Comparison of ENCODE assay signal across 8 mouse cellular contexts in genomic region chr19:46507806-46508205, GRCm38 (mm10). TPM values are rescaled to one million over a fixed set of nuclear protein-coding genes. Genes with fewer than 3 reads are reported as not detected.
A peak's percentile ranks its signal among the peaks of the same experiment; 100 is the strongest.
DNase-seq lines count a peak whose midpoint lies in the region; ATAC-seq lines count a peak whose summit lies in the region.

No protein-coding gene starts in this region.

- no peaks in the 10 kb centered on the region for H3K27me3 ChIP-seq in heart, embryonic 16.5 days (ENCODE audit: control insufficient read depth, insufficient read depth, low read length)
- no peaks in the 10 kb centered on the region for H3K27me3 ChIP-seq in forebrain, embryonic 11.5 days (ENCODE audit: control insufficient read depth, insufficient read depth, low read length)
- H3K27me3 ChIP-seq in midbrain, embryonic 16.5 days (ENCODE audit: control insufficient read depth, insufficient read depth, low read depth, low read length) = no peaks in the 10 kb centered on the region

- ATAC-seq in heart, embryonic 16.5 days (replicated peaks; ENCODE audit: extremely low read depth, insufficient read depth, low FRiP score) = no peak
- no peak for ATAC-seq in forebrain, embryonic 11.5 days (replicated peaks; ENCODE audit: low FRiP score)
- ATAC-seq in midbrain, embryonic 16.5 days = no peak

- WGBS in heart, embryonic 16.5 days = 68% methylated on average over 1 of the region's 1 CpGs
- WGBS in forebrain, embryonic 11.5 days = 93% methylated on average over 1 of the region's 1 CpGs
- WGBS in midbrain, embryonic 16.5 days = 76% methylated on average over 1 of the region's 1 CpGs

- peaks cover 16% of the 10 kb centered on the region for H3K36me3 ChIP-seq in heart, embryonic 16.5 days (ENCODE audit: control insufficient read depth, insufficient read depth)
- peaks cover 5% of the 10 kb centered on the region for H3K36me3 ChIP-seq in forebrain, embryonic 11.5 days (ENCODE audit: control insufficient read depth, insufficient read depth, low read length)
- H3K36me3 ChIP-seq in midbrain, embryonic 16.5 days (ENCODE audit: control insufficient read depth, insufficient read depth, low read length) = peaks cover 7% of the 10 kb centered on the region

- H3K9ac ChIP-seq in heart, embryonic 16.5 days (ENCODE audit: low read length) = peak overlapping the region; percentile 35
- H3K9ac ChIP-seq in forebrain, embryonic 11.5 days (ENCODE audit: low read length) = peak overlapping the region; percentile 39; the same call in 1 of the 2 replicates
- H3K9ac ChIP-seq in midbrain, embryonic 16.5 days (ENCODE audit: low read depth, low read length) = peak overlapping the region; percentile 56; the same call in 1 of the 2 replicates

- 0 out of 2 replicates have a peak overlapping the region, but pooled peaks have one; percentile 25 for H3K27ac ChIP-seq in heart, embryonic 16.5 days (ENCODE audit: low read length)
- H3K27ac ChIP-seq in forebrain, embryonic 11.5 days (ENCODE audit: low read depth, low read length) = peak overlapping the region; percentile 82; the same call in 1 of the 2 replicates
- peak overlapping the region; percentile 81 for H3K27ac ChIP-seq in midbrain, embryonic 16.5 days (ENCODE audit: low read length)

- no peaks in the 10 kb centered on the region for H3K9me3 ChIP-seq in heart, embryonic 16.5 days (replicated peaks; ENCODE audit: control insufficient read depth, low read length)
- H3K9me3 ChIP-seq in forebrain, embryonic 11.5 days (ENCODE audit: control insufficient read depth, low read length) = no peaks in the 10 kb centered on the region
- H3K9me3 ChIP-seq in midbrain, embryonic 16.5 days (replicated peaks; ENCODE audit: control insufficient read depth, low read length, poor library complexity, severe bottlenecking) = no peaks in the 10 kb centered on the region

- H3K4me2 ChIP-seq in heart, embryonic 16.5 days (ENCODE audit: low read depth, low read length) = no peak overlapping the region
- H3K4me2 ChIP-seq in forebrain, embryonic 11.5 days (ENCODE audit: low read depth, low read length, severe bottlenecking) = peak overlapping the region; percentile 31
- peak overlapping the region; percentile 89 for H3K4me2 ChIP-seq in midbrain, embryonic 16.5 days (ENCODE audit: low read length)

- H3K4me1 ChIP-seq in heart, embryonic 16.5 days (ENCODE audit: control insufficient read depth, insufficient read depth, low read length) = peaks cover 65% of the 10 kb centered on the region
- peaks cover 38% of the 10 kb centered on the region for H3K4me1 ChIP-seq in forebrain, embryonic 11.5 days (replicated peaks; ENCODE audit: control insufficient read depth, insufficient read depth, low read length)
- peaks cover 61% of the 10 kb centered on the region for H3K4me1 ChIP-seq in midbrain, embryonic 16.5 days (ENCODE audit: control insufficient read depth, insufficient read depth, low read length)

- no peak overlapping the region for H3K4me3 ChIP-seq in heart, embryonic 16.5 days (ENCODE audit: low read length)
- no peak overlapping the region for H3K4me3 ChIP-seq in forebrain, embryonic 11.5 days (ENCODE audit: low read depth, low read length)
- peak overlapping the region; percentile 19; the same call in 1 of the 2 replicates for H3K4me3 ChIP-seq in midbrain, embryonic 16.5 days (ENCODE audit: low read depth, low read length)

- DNase-seq in heart, adult 9 months (ENCODE audit: low spot score in 2 of 2) = no peak
- no peak for DNase-seq in forebrain, embryonic 11.5 days (ENCODE audit: low spot score)
- DNase-seq in kidney, adult 9 months = peak; percentile 93
- no peak for DNase-seq in right cerebral cortex, postnatal 4 days
- no peak for DNase-seq in cerebellum, adult 11-12 months
- no peak for DNase-seq in left cerebral cortex, adult 18-20 months (ENCODE audit: low spot score in 2 of 2)

RNA-seq across cellular contexts. Expression of gene Trim8, which starts 6.3 kb away (rescaled TPM):
- polyA plus RNA-seq in heart, embryonic 16.5 days (2015; fragmentation: Nextera tagmentation; extraction: Ambion mirVana) = 17.0 and 19.4 TPM in 2 replicates
- 30.7 and 39.5 TPM in 2 replicates for polyA plus RNA-seq in forebrain, embryonic 11.5 days (2014; fragmentation: Nextera tagmentation; extraction: Ambion mirVana)
- polyA plus RNA-seq in midbrain, embryonic 16.5 days (2015; fragmentation: Nextera tagmentation; extraction: Ambion mirVana) = 25.9 and 26.8 TPM in 2 replicates
- 100 to 1,000 TPM; 119 to 120 TPM for total RNA-seq in left cerebral cortex, adult 18-20 months (2021)

Comparison
In these comparisons a context has a peak if more than half of its experiments do, and no peak if none do; other contexts are left out.
1. H3K27ac ChIP-seq: peak in every context shown above with its lines; median percentile 82 in forebrain, embryonic 11.5 days; 81 in midbrain, embryonic 16.5 days; 25 in heart, embryonic 16.5 days.